Mouse (Mus musculus): ENCODE measurements around the gene Kdm2b. TPM values are rescaled to one million over a fixed set of nuclear protein-coding genes. Genes with fewer than 3 reads are reported as not detected.
"Not testable (repeated sequence)": the region's sequence is repeated elsewhere in the genome, so short reads cannot be mapped to it uniquely, and the experiment has no call there.

Gene Kdm2b
- polyA plus RNA-seq, 1 experiment from 2014 or later: 105 TPM

DNA sequence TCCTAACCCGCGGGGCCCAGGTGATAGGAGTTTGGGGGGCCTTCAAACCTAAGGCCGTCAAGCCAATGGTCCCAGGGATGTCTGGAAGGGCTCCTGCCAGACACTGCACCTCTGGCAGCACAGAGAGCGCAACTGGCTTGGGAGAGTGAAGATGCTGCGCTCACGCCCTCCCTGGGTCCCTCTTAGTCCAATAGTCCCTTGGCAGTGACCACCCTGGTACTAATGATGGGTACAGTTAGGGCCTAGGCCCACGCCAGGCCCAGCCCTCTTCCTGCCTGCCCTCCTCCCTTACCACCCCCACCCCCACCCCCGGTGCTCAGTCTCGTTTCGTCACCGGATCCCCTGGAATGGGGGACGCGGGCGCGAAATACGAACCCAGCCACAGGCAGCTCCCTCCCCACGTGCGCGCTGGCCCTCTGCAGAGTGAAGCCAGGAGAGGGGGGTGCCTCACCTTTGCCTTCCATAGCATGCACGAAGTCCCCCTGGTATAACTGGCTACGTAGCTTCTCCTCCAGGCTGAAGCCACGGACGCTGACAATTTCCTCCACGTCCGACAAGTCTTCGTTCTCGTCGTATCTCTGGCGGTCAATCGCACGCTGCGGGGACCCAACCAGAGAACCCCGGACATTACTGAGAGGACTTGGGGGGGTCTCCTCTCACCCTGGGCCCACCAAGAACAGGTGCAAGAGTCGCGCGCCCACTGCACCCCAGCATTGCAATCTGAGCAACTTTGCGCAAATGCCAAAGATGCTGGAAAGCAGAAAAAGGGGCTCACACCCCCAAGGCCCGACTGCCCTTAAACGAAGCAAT is 2.2 kb downstream of the Kdm2b start:
- H3K27me3 ChIP-seq (replicated peaks): no peaks in the 10 kb centered on the region
- 0 out of 2 replicates have a peak, but pooled peaks have one; percentile 22 for ATAC-seq (ENCODE audit: low FRiP score, low read depth)
- H3K27ac ChIP-seq: no peak overlapping the region
- no peaks in the 10 kb centered on the region for H3K36me3 ChIP-seq
- H3K4me1 ChIP-seq: peaks cover 52% of the 10 kb centered on the region
- H3K9me3 ChIP-seq: no peaks in the 10 kb centered on the region
- peak overlapping the region; percentile 74 for H3K9ac ChIP-seq
- H3K4me2 ChIP-seq (replicated peaks): peak overlapping the region; percentile 98
- H3K4me3 ChIP-seq: peak overlapping the region; percentile 67
- WGBS: 2% methylated on average over 39 of the region's 39 CpGs

DNA sequence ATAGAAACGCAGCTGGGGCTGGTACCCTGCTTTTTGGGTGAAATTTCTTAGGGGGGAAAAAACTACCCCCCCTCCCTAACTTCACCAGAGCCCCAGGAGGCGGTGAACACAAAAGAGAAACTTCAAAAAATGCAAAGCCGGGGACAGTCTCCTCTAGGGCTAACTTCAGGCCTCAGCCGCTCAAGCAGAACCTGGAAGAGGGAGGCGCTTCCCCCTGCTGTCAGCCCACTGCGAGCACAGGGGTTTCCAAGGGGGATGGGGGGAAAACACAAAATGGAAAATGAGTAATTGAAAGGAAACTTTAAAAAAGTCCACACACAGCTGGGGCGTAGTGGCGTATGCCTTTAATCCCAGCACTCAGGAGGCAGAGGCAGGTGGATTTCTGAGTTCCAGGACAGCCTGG is 3.5 kb downstream of the Kdm2b start:
- H3K4me1 ChIP-seq: peaks cover 43% of the 10 kb centered on the region
- no peaks in the 10 kb centered on the region for H3K9me3 ChIP-seq
- no peak for ATAC-seq (ENCODE audit: low FRiP score, low read depth)
- no peaks in the 10 kb centered on the region for H3K36me3 ChIP-seq
- no peak overlapping the region for H3K27ac ChIP-seq
- H3K27me3 ChIP-seq (replicated peaks): no peaks in the 10 kb centered on the region
- peak overlapping the region; percentile 98 for H3K4me2 ChIP-seq (replicated peaks)
- H3K4me3 ChIP-seq: no peak overlapping the region
- H3K9ac ChIP-seq: no peak overlapping the region; the same call in 1 of the 2 replicates
- WGBS: 17% methylated on average over 8 of the region's 8 CpGs

DNA sequence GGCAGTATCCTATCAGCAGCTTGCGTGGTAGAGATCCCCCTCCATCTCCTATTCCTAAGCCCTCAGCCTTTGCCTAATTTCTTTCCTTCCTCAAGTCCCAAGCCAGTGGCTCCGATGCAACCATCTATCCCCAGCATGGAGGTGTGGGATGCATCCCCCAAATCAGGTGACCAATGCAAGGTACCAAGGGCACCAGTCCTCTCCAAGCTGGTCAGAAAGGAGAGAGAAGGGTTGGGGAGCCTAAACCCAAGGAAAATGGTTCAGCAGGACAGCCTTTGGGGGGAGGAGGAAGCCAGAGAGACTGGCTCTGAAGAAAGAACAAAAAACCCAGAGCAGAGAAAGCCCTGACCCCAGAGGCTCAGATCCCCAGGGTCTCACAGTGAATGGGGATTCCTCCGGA is 4.3 kb downstream of the Kdm2b start:
- Histone ChIP-seq H3K4me1 (peaks cover 36% of the 10 kb centered on the region), H3K27ac (no peak overlapping the region), H3K4me2 (replicated peaks) (no peak overlapping the region; the same call in 1 of the 2 replicates), H3K27me3 (replicated peaks) (no peaks in the 10 kb centered on the region), H3K9me3 (no peaks in the 10 kb centered on the region), H3K36me3 (no peaks in the 10 kb centered on the region), H3K4me3 (no peak overlapping the region), H3K9ac (no peak overlapping the region)
- whole genome bisulfite sequencing: 72% methylated on average over 3 of the region's 3 CpGs
- ATAC-seq (ENCODE audit: low FRiP score, low read depth): no peak

DNA sequence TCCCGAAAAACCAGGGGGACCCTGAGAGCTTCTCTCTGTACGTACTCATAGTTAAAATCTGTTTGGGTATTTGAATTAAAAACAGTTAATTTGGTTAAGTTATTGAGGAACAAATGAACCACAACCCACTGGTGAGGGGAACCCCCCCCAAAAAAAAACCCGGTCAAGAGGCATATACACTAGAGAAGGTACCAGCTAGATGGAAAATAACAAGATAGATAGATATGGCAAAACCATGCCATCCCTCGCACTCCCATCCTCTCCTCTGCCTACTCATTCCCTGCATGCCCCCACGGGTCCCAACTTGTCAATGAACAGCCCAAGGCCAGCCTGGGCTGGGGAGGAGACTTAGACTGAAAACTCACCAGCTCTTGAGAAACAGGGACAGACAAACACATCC is 5.1 kb downstream of the Kdm2b start:
- Histone ChIP-seq H3K4me1 (peaks cover 28% of the 10 kb centered on the region), H3K9me3 (no peaks in the 10 kb centered on the region), H3K4me2 (replicated peaks) (no peak overlapping the region), H3K36me3 (no peaks in the 10 kb centered on the region), H3K4me3 (no peak overlapping the region), H3K9ac (no peak overlapping the region), H3K27ac (no peak overlapping the region), H3K27me3 (replicated peaks) (no peaks in the 10 kb centered on the region)
- no peak for ATAC-seq (ENCODE audit: low FRiP score, low read depth)
- 95% methylated on average over 5 of the region's 5 CpGs for WGBS

GRCm38 (mm10) chr5:122978970-122979369 is 10.7 kb downstream of the Kdm2b start:
- Histone ChIP-seq H3K4me2 (replicated peaks) (no peak overlapping the region), H3K4me3 (no peak overlapping the region), H3K27ac (no peak overlapping the region), H3K4me1 (no peaks in the 10 kb centered on the region), H3K27me3 (replicated peaks) (no peaks in the 10 kb centered on the region), H3K9me3 (no peaks in the 10 kb centered on the region), H3K9ac (no peak overlapping the region), H3K36me3 (no peaks in the 10 kb centered on the region)
- WGBS: 88% methylated on average over 8 of the region's 8 CpGs
- no peak for ATAC-seq (ENCODE audit: low FRiP score, low read depth)

DNA sequence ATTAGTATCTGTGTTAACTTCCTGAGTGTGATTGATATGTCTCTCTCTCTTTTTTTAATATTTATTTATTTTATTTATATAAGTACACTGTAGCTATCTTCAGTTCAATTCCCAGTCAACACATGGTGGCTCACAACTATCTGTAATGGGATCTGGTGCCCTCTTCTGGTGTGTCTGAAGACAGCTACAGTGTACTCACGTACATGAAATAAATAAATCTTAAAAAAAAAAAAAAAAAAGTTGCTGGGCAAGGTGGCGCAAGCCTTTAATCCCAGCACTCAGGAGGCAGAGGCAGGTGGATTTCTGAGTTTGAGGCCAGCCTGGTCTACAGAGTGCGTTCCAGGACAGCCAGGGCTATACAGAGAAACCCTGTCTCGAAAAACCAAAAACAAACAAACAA is 14.9 kb downstream of the Kdm2b start:
- not testable (repeated sequence) for ATAC-seq (ENCODE audit: low FRiP score, low read depth); H3K27ac ChIP-seq; H3K4me1 ChIP-seq; H3K27me3 ChIP-seq (replicated peaks); H3K9ac ChIP-seq; H3K4me3 ChIP-seq; H3K9me3 ChIP-seq; H3K36me3 ChIP-seq; H3K4me2 ChIP-seq (replicated peaks)
- whole genome bisulfite sequencing: 95% methylated on average over 4 of the region's 4 CpGs

DNA sequence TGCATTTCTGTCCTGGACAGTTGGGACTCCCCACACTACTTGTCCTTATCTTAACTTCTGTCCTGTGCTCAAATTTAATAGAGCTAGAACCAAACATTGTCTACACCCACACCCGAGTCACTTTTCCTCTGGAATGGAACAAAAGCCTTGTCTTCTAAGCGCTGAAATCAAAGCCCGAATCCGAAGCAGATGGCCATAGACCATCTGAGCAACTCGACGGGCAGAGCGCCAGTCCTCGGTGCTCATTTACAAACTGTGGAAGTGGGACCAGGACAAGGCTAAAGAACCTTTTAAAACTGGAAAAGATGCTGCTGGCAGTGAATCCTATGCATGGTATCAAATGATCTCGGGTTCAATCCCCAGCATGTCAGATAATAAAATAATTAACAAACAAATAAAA is 17.5 kb downstream of the Kdm2b start:
- H3K36me3 ChIP-seq: no peaks in the 10 kb centered on the region
- WGBS: 70% methylated on average over 9 of the region's 9 CpGs
- H3K4me2 ChIP-seq (replicated peaks): no peak overlapping the region
- ATAC-seq (ENCODE audit: low FRiP score, low read depth): no peak
- no peak overlapping the region for H3K27ac ChIP-seq
- H3K4me3 ChIP-seq: no peak overlapping the region
- H3K27me3 ChIP-seq (replicated peaks): no peaks in the 10 kb centered on the region
- no peaks in the 10 kb centered on the region for H3K4me1 ChIP-seq
- no peak overlapping the region for H3K9ac ChIP-seq
- H3K9me3 ChIP-seq: no peaks in the 10 kb centered on the region

DNA sequence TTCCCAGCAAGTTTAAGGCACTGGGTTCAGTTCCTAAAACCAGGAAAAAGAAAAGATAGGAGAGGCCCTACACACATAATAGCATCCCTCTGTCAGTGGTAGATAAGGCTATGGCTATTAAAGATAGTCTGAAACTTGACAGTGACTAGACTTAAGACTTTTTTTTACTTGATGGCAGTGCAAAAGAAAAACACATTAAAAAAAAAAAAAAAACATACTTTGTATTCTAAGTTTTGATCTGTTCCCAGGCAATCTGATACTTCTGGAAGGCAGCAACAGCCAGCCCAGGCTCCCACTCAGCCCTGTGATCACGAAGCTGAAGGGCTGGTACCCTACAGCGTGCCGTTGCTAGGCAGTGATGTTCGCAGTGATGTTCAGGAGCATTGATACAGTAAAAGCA is 18.2 kb downstream of the Kdm2b start:
- H3K9ac ChIP-seq: no peak overlapping the region
- H3K27ac ChIP-seq: no peak overlapping the region
- H3K4me3 ChIP-seq: no peak overlapping the region
- WGBS: 91% methylated on average over 4 of the region's 4 CpGs
- H3K27me3 ChIP-seq (replicated peaks): no peaks in the 10 kb centered on the region
- H3K9me3 ChIP-seq: no peaks in the 10 kb centered on the region
- no peaks in the 10 kb centered on the region for H3K36me3 ChIP-seq
- no peaks in the 10 kb centered on the region for H3K4me1 ChIP-seq
- no peak for ATAC-seq (ENCODE audit: low FRiP score, low read depth)
- no peak overlapping the region for H3K4me2 ChIP-seq (replicated peaks)

- H3K9me3 ChIP-seq: no peaks in the 10 kb centered on the region
These were observed 19.6 kb downstream of the Kdm2b start for GRCm38 (mm10) chr5:122970056-122970455.

GRCm38 (mm10) chr5:122968322-122968721 is 21.3 kb downstream of the Kdm2b start:
- Histone ChIP-seq H3K4me2 (replicated peaks) (no peak overlapping the region), H3K27ac (no peak overlapping the region), H3K9me3 (no peaks in the 10 kb centered on the region), H3K4me3 (no peak overlapping the region), H3K36me3 (no peaks in the 10 kb centered on the region), H3K4me1 (no peaks in the 10 kb centered on the region), H3K9ac (0 out of 2 replicates have a peak overlapping the region, but pooled peaks have one; percentile 18), H3K27me3 (replicated peaks) (no peaks in the 10 kb centered on the region)
- WGBS: 36% methylated on average over 4 of the region's 4 CpGs
- no peak for ATAC-seq (ENCODE audit: low FRiP score, low read depth)

More at GRCm38 (mm10) chr5:122970056-122970455, 19.6 kb downstream of the Kdm2b start:
- Histone ChIP-seq H3K27me3 (replicated peaks) (no peaks in the 10 kb centered on the region), H3K36me3 (no peaks in the 10 kb centered on the region), H3K9ac (no peak overlapping the region), H3K27ac (no peak overlapping the region), H3K4me1 (no peaks in the 10 kb centered on the region), H3K4me3 (no peak overlapping the region), H3K4me2 (replicated peaks) (no peak overlapping the region)
- no peak for ATAC-seq (ENCODE audit: low FRiP score, low read depth)
- WGBS: 77% methylated on average over 5 of the region's 5 CpGs

DNA sequence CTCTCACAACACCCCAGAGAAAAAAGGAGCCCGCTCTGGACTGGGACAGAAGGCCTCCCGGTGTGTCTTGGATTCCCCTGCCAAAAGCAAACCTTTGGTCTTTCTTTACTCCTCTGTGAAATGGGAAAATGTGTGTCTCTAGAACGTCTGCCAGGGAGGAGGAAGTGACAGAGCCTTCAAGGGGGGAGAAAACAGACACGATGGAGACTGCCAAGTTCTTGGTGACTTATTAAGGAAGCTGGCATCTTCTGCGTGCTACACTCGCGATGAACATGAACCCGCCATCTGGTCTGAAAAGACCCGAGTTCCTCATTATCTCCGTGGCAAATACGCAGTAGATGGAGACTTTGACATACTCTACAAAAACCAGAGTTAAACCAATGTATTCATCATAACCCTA is 24.2 kb downstream of the Kdm2b start:
- H3K4me1 ChIP-seq: no peaks in the 10 kb centered on the region
- no peak overlapping the region for H3K4me2 ChIP-seq (replicated peaks)
- no peak overlapping the region for H3K9ac ChIP-seq
- no peaks in the 10 kb centered on the region for H3K9me3 ChIP-seq
- no peak overlapping the region for H3K27ac ChIP-seq
- no peaks in the 10 kb centered on the region for H3K27me3 ChIP-seq (replicated peaks)
- no peak overlapping the region for H3K4me3 ChIP-seq
- ATAC-seq (ENCODE audit: low FRiP score, low read depth): no peak
- 92% methylated on average over 11 of the region's 11 CpGs for WGBS
- H3K36me3 ChIP-seq: peaks cover 4% of the 10 kb centered on the region; the same call in 1 of the 2 replicates

DNA sequence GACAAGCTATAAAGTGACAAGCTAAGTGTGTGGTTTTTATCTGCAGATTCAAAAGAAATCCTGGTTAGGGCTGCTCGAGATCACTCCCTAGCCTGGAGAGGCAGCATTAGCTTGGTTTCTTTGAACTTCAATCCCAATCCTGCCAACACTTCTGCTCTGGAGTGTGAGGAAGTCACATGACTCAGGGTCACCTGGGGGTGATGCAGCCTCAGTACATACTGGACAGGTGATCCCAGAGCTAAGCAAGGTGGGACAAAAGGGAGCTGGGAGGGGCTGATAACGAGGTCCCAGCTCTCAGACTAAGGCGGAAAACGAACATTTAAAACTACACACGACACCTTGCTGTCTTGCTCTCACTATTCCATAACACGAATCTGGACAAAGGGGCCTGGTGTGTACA is 24.8 kb downstream of the Kdm2b start:
- Histone ChIP-seq H3K9me3 (no peaks in the 10 kb centered on the region), H3K4me2 (replicated peaks) (no peak overlapping the region), H3K36me3 (peaks cover 5% of the 10 kb centered on the region; the same call in 1 of the 2 replicates), H3K27me3 (replicated peaks) (no peaks in the 10 kb centered on the region), H3K4me1 (no peaks in the 10 kb centered on the region), H3K9ac (no peak overlapping the region), H3K4me3 (no peak overlapping the region), H3K27ac (no peak overlapping the region)
- ATAC-seq (ENCODE audit: low FRiP score, low read depth): no peak
- WGBS: 93% methylated on average over 6 of the region's 6 CpGs

DNA sequence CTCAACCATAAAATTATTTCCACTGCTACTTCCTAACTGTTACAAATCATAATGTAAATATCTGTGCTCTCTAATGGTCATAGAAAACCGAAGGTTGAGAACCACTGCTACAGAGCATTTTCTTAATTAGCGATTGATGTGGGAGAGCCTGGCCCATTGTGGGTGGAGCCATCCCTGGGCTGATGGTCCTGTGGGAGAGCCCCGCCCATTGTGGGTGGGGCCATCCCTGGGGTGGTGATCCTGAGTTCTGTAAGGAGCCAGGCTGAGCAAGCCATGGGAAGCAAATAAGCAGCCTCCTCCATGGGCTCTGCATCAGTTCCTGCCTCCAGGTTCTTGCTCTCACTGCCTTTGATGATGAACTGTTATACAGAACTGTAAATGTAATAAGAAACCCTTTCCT is 27.7 kb downstream of the Kdm2b start:
- Histone ChIP-seq H3K27me3 (replicated peaks) (no peaks in the 10 kb centered on the region), H3K4me2 (replicated peaks) (no peak overlapping the region), H3K4me1 (no peaks in the 10 kb centered on the region), H3K9me3 (no peaks in the 10 kb centered on the region), H3K27ac (no peak overlapping the region), H3K36me3 (peaks cover 5% of the 10 kb centered on the region; the same call in 1 of the 2 replicates), H3K9ac (no peak overlapping the region), H3K4me3 (no peak overlapping the region)
- ATAC-seq (ENCODE audit: low FRiP score, low read depth): no peak
- 60% methylated on average over 3 of the region's 3 CpGs for WGBS
